Mouse (Mus musculus) spleen, postnatal 36 days (tissue): ENCODE results near the gene Rora.
A peak's percentile ranks its signal among the peaks of the same experiment; 100 is the strongest.

Source experiments
- DNase-seq, 2 experiments: peaks; one replicate each; pipeline ENCODE4 v3.0.0; 2022; ENCODE audit warnings: low spot score in 2 of 2, mixed read lengths in 1 of 2

The Rora gene

GRCm38 (mm10) chr9:69345550-69345949 lies 692.0 kb downstream of the Rora start:
- DNase-seq, result no peak

- DNase-seq, result no peak
These were observed 694.2 kb downstream of the Rora start for GRCm38 (mm10) chr9:69347796-69348195.

GRCm38 (mm10) chr9:69349537-69349936 lies 696.0 kb downstream of the Rora start:
- no peak for DNase-seq

- no peak for DNase-seq
These were observed 700.6 kb downstream of the Rora start for GRCm38 (mm10) chr9:69354228-69354627.

- peak; percentile 10 to 47 for DNase-seq
These were observed 704.2 kb downstream of the Rora start for GRCm38 (mm10) chr9:69357834-69358233.

- no peak for DNase-seq
These were observed 705.2 kb downstream of the Rora start for GRCm38 (mm10) chr9:69358797-69359196.

GRCm38 (mm10) chr9:69361951-69362445 lies 708.4 kb downstream of the Rora start:
- DNase-seq, result no peak

- DNase-seq, result no peak
These were observed 709.2 kb downstream of the Rora start for GRCm38 (mm10) chr9:69362766-69363165.

- DNase-seq, result no peak
These were observed 710.5 kb downstream of the Rora start for GRCm38 (mm10) chr9:69364117-69364516.

- no peak for DNase-seq
These were observed 713.5 kb downstream of the Rora start for GRCm38 (mm10) chr9:69367055-69367454.

GRCm38 (mm10) chr9:69368071-69368470 lies 714.5 kb downstream of the Rora start:
- peak; percentile 35 to 42 for DNase-seq

- DNase-seq, result no peak
These were observed 717.6 kb downstream of the Rora start for GRCm38 (mm10) chr9:69371046-69371724.

GRCm38 (mm10) chr9:69372871-69373270 lies 719.3 kb downstream of the Rora start:
- DNase-seq, result no peak

GRCm38 (mm10) chr9:69376982-69377653 lies 723.5 kb downstream of the Rora start:
- DNase-seq, result no peak

GRCm38 (mm10) chr9:69377654-69378045 lies 724.1 kb downstream of the Rora start:
- DNase-seq, result peak; percentile 59 to 63

- DNase-seq, result no peak
These were observed 727.0 kb downstream of the Rora start for GRCm38 (mm10) chr9:69380546-69380945.

- DNase-seq, result no peak
These were observed 728.2 kb downstream of the Rora start for GRCm38 (mm10) chr9:69381741-69382140.

- no peak for DNase-seq
These were observed 730.9 kb downstream of the Rora start for GRCm38 (mm10) chr9:69384475-69384874.

- DNase-seq, result no peak
These were observed 731.3 kb downstream of the Rora start for GRCm38 (mm10) chr9:69384905-69385304.

GRCm38 (mm10) chr9:69387296-69387695 lies 733.7 kb downstream of the Rora start:
- no peak for DNase-seq

- no peak for DNase-seq
These were observed 737.0 kb downstream of the Rora start for GRCm38 (mm10) chr9:69390631-69391030.

GRCm38 (mm10) chr9:69394234-69394633 lies 740.6 kb downstream of the Rora start:
- DNase-seq, result no peak

GRCm38 (mm10) chr9:69397432-69397759 lies 743.8 kb downstream of the Rora start:
- no peak for DNase-seq
